Mouse (Mus musculus) limb, embryonic 13.5 days (tissue): Measurements from ENCODE around the gene Id4. TPM values are rescaled to one million over a fixed set of nuclear protein-coding genes. Genes with fewer than 3 reads are reported as not detected.

ENCODE experiments used
- ATAC-seq: fragments of 200-750 bp; cut with Nextera tagmentation; 2 replicates; pipeline ENCODE4 v1.8.0; 2017; ENCODE audit warnings: low read depth, moderate number of reproducible peaks, moderate TSS enrichment; ENCODE audit not compliant: low FRiP score
- H3K27ac ChIP-seq: fragments of 300-500 bp; sonication (generic); 2 replicates; pipeline ENCODE4 v1.5.1; 2015; ENCODE audit warnings: inconsistent platforms, mild to moderate bottlenecking, moderate library complexity
- H3K27me3 ChIP-seq: fragments of 300-500 bp; sonication (generic); 2 replicates; pipeline ENCODE4 v1.6.1; 2015; ENCODE audit warnings: mild to moderate bottlenecking, inconsistent platforms
- H3K36me3 ChIP-seq: fragments of 300-500 bp; sonication (generic); 2 replicates; pipeline ENCODE4 v1.6.1; 2015; ENCODE audit warnings: inconsistent platforms, mild to moderate bottlenecking, moderate library complexity
- H3K4me1 ChIP-seq: fragments of 300-500 bp; sonication (generic); 2 replicates; pipeline ENCODE4 v1.6.1; 2015; ENCODE audit warnings: inconsistent platforms
- H3K4me2 ChIP-seq: fragments of 300-500 bp; sonication (generic); replicated peaks from 2 replicates; pipeline ENCODE4 v1.6.1; 2015; ENCODE audit warnings: inconsistent platforms, mild to moderate bottlenecking, moderate library complexity
- H3K4me3 ChIP-seq: fragments of 300-500 bp; sonication (generic); 2 replicates; pipeline ENCODE4 v1.5.1; 2015; ENCODE audit warnings: moderate library complexity, mild to moderate bottlenecking, inconsistent platforms
- H3K9ac ChIP-seq: fragments of 300-500 bp; sonication (generic); 2 replicates; pipeline ENCODE4 v1.6.1; 2015; ENCODE audit warnings: mild to moderate bottlenecking, inconsistent platforms
- H3K9me3 ChIP-seq: fragments of 300-500 bp; sonication (generic); 2 replicates; pipeline ENCODE4 v1.6.1; 2016; ENCODE audit warnings: inconsistent platforms
- WGBS: fragments of 180-500 bp; shearing (Covaris S2); methylation state at CpG from one replicate; pipeline ENCODE4 v1.1.7; 2015; 5-methylcytosine and 5-hydroxymethylcytosine counted together
- polyA plus RNA-seq: library from polyadenylated mRNA; unstranded; fragments of >200 nt; fragmentation: Nextera tagmentation; extraction: Ambion mirVana; gene quantifications from 2 replicates; pipeline ENCODE4 v1.2.1, GENCODE M21; 2015

The Id4 gene
- polyA plus RNA-seq, result 10.2 and 10.4 TPM in 2 replicates

DNA sequence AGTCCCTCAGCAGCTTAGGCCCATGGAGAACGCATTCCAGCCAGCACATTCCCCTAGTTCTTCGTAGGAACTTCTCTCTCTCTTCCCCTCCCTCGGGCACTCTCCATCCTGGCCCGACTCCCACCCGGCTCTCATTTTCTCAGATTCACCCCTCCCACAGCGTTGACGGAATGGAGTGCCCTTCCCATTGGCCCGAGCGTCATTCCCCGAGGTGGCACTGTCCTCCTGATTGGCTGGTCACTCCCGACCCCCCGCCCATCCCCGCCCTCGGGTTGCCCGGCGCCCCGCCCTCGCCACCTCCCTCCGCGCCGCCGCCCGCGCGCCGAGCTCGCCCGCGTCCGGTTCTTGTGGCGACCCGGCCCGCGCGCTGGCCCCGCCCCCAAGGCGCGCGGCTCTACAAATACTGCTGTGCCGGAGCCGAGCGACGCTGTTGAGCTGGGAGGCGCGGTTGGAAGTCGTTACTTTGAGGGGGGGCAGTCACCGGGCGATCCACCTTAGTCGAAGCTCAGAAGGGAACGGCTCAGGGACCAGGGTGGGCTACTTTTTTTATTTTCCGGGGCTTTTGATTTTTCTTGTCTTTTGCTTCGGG is at the start of gene Id4:
TSS of gene Id4 (plus strand) at position 539 of the 589 bp plus-strand sequence.
- ATAC-seq, result peak; percentile 97
- H3K27me3 ChIP-seq, result 0 out of 2 replicates have a peak, but pooled peaks cover 5% of the 10 kb centered on the region
- no peaks in the 10 kb centered on the region for H3K9me3 ChIP-seq
- under 1% methylated on average over 52 of the region's 52 CpGs for WGBS
- H3K9ac ChIP-seq, result peak within 1 kb of the TSS; percentile 90
- peak within 1 kb of the TSS; percentile 92 for H3K4me2 ChIP-seq
- H3K4me3 ChIP-seq, result peak within 1 kb of the TSS; percentile 74
- H3K27ac ChIP-seq, result peak within 1 kb of the TSS; percentile 90
- peaks cover 15% of the 10 kb centered on the region for H3K4me1 ChIP-seq
- no peaks in the 10 kb centered on the region for H3K36me3 ChIP-seq

DNA sequence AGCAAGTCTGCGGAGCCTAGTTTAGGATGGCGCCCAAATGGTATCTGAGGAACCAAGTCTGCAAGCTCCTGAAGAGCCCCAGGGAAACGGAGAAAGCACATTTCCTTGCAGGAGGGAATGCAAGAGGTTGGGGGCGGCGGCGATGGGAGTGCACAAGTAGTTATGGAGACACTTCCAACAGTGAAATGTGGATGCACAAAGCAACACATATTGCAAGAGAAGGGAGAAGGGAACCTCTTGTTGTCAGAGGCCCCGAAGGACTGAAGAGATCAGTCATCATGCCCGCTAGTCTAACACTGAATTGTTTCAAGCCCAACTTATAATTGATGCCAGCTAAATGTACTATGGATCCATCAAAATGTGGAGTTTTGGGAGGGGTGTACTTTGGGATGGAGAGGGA is 33.9 kb upstream of the Id4 start:
- Histone ChIP-seq H3K27ac (peak overlapping the region; percentile 67; the same call in 1 of the 2 replicates), H3K4me2 (peak overlapping the region; percentile 66), H3K9me3 (no peaks in the 10 kb centered on the region), H3K27me3 (no peaks in the 10 kb centered on the region), H3K4me1 (peaks cover 20% of the 10 kb centered on the region), H3K4me3 (peak overlapping the region; percentile 15; the same call in 1 of the 2 replicates), H3K9ac (no peak overlapping the region), H3K36me3 (no peaks in the 10 kb centered on the region)
- ATAC-seq, result no peak
- 30% methylated on average over 8 of the region's 8 CpGs for WGBS

DNA sequence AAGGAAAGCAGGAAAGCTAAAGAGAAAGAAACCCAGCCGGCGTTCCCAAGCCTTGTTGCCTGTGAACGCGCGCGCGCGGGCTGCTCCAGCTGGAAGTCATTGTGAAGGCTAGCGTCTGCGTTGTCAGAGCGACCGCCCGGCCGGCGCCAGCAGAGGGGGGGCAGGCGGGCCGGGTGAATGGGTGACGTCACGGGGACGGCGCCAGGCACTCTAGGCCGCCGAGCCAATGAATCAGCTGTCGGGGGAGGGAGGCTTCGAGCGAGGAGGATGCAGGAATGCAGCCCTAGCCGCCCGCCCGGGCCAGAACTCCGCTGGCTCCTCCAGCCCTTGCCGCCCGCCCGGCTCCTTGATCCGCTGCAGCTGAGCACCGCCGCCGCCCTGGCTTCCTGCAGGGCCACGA is 33.3 kb upstream of the Id4 start:
- H3K9ac ChIP-seq, result peak overlapping the region; percentile 69
- WGBS, result under 1% methylated on average over 38 of the region's 38 CpGs
- no peaks in the 10 kb centered on the region for H3K9me3 ChIP-seq
- peak overlapping the region; percentile 66 for H3K4me2 ChIP-seq
- no peaks in the 10 kb centered on the region for H3K36me3 ChIP-seq
- peak overlapping the region; percentile 92 for H3K27ac ChIP-seq
- peak overlapping the region; percentile 37 for H3K4me3 ChIP-seq
- H3K27me3 ChIP-seq, result no peaks in the 10 kb centered on the region
- H3K4me1 ChIP-seq, result peaks cover 20% of the 10 kb centered on the region
- peak; percentile 98 for ATAC-seq

DNA sequence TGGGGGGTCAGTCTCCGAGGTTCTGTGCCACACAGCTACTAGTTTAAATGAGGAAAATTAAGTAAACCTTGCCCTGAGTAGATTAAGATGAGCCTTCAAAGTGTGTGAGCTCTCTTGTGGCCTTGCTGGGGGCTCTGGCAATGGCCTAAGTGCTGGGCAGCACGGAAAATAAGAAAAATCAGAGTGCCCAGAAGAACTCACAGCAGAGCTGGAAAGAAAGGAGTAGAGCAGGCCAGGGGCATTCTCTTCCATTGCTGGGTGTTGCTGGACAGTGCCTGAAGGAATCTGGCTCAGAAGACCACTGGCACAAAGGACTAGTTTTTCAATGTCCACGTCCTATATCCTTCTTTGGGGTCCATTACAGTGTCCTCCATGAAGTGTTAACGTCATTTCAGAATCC is 32.9 kb upstream of the Id4 start:
- no peak for ATAC-seq
- Histone ChIP-seq H3K27me3 (no peaks in the 10 kb centered on the region), H3K4me3 (peak overlapping the region; percentile 37), H3K9me3 (no peaks in the 10 kb centered on the region), H3K36me3 (no peaks in the 10 kb centered on the region), H3K27ac (peak overlapping the region; percentile 92), H3K4me2 (peak overlapping the region; percentile 66), H3K4me1 (peaks cover 20% of the 10 kb centered on the region), H3K9ac (peak overlapping the region; percentile 69)
- 19% methylated on average over 4 of the region's 4 CpGs for whole genome bisulfite sequencing

DNA sequence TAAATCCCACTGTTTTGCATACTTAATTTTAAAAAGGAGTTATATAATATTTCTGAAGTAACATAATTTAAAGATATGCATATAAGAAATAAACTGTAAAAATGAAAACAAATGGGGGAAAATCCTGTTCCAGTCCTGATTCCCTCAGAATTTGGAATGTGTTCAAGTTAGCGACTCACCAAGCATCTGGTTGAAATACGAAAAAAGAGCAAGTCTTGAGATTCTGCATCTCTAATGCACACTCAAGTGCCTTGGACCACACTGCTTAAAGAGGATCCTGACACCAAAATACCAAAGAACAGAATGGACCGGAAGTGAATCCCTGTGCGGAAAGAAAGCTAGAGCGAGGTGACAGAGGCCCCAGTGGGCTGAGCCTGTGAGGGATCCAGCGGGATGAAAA is 30.0 kb upstream of the Id4 start:
- no peaks in the 10 kb centered on the region for H3K9me3 ChIP-seq
- no peaks in the 10 kb centered on the region for H3K27me3 ChIP-seq
- no peak overlapping the region for H3K4me2 ChIP-seq
- no peaks in the 10 kb centered on the region for H3K36me3 ChIP-seq
- WGBS, result 58% methylated on average over 6 of the region's 6 CpGs
- H3K9ac ChIP-seq, result no peak overlapping the region
- no peak overlapping the region for H3K4me3 ChIP-seq
- peak overlapping the region; percentile 10; the same call in 1 of the 2 replicates for H3K27ac ChIP-seq
- ATAC-seq, result no peak
- H3K4me1 ChIP-seq, result peaks cover 20% of the 10 kb centered on the region

DNA sequence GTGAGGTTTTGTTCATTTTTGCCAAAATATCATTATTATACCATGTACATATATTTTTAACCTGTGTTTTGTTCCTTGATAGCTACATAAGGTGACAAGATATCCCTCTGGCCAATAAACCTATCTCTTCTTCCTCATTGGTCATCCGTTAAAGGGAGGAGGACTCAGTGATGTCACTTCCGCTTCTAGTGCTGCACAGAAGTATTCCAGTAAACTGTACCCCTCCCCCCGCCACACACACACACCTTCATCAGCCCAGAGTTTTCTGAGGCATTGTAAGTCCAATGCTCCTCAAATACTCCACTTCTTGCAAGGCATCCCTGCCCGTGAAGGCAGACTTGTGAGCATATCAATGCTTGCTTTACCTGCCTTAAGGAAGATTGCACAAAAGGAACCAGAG is 24.6 kb upstream of the Id4 start:
- 84% methylated on average over 4 of the region's 4 CpGs for WGBS
- no peak overlapping the region for H3K4me2 ChIP-seq

DNA sequence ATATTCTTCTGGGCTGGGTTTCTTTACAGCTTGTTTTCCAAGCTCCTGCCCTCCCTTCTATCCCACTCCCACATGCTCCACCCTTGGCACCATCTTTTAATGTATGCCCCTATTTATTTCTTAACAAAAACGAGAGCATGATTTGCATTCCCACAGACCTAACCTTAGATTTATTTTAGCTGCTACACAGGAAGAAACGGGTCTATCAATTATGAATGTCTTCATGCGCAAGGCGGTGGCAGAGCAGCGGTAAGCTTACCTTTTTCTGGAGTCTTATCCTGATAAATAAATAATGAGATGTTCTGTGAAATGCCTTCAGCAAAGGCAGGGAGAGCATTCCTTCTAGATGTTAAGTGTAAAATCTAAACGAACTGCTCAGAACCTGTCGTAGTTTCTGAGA is 24.2 kb upstream of the Id4 start:
- H3K9me3 ChIP-seq, result no peaks in the 10 kb centered on the region
- WGBS, result 79% methylated on average over 7 of the region's 7 CpGs
- H3K4me1 ChIP-seq, result peaks cover 5% of the 10 kb centered on the region; the same call in 1 of the 2 replicates
- no peak for ATAC-seq
- H3K27ac ChIP-seq, result no peak overlapping the region
- H3K36me3 ChIP-seq, result no peaks in the 10 kb centered on the region
- H3K4me2 ChIP-seq, result no peak overlapping the region
- H3K9ac ChIP-seq, result no peak overlapping the region
- no peak overlapping the region for H3K4me3 ChIP-seq
- H3K27me3 ChIP-seq, result no peaks in the 10 kb centered on the region

More for the DNA sequence above, 24.6 kb upstream of the Id4 start:
- Histone ChIP-seq H3K27ac (no peak overlapping the region), H3K4me1 (peaks cover 8% of the 10 kb centered on the region), H3K9me3 (no peaks in the 10 kb centered on the region), H3K36me3 (no peaks in the 10 kb centered on the region), H3K9ac (no peak overlapping the region), H3K4me3 (no peak overlapping the region), H3K27me3 (no peaks in the 10 kb centered on the region)
- no peak for ATAC-seq

DNA sequence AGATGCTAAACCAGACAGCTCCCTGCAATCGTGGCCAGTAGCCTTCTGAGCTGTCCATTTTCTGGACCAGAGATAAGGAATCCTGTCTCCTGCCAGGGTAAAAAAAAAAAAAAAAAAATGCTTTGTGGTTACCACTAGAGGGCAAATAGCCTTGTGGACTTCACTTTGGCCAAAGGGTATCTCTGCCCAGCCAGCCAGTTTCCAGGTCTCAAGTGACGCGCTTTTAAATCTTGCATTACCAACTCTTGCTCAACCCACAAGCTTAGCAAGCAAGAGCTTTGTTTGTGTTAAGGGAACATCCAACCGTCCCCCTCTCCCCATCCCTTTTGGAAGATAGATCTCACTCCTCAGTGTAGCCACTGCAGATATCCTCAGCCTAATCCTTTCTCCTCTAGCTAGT is 23.5 kb upstream of the Id4 start:
- WGBS, result 15% methylated on average over 4 of the region's 4 CpGs

DNA sequence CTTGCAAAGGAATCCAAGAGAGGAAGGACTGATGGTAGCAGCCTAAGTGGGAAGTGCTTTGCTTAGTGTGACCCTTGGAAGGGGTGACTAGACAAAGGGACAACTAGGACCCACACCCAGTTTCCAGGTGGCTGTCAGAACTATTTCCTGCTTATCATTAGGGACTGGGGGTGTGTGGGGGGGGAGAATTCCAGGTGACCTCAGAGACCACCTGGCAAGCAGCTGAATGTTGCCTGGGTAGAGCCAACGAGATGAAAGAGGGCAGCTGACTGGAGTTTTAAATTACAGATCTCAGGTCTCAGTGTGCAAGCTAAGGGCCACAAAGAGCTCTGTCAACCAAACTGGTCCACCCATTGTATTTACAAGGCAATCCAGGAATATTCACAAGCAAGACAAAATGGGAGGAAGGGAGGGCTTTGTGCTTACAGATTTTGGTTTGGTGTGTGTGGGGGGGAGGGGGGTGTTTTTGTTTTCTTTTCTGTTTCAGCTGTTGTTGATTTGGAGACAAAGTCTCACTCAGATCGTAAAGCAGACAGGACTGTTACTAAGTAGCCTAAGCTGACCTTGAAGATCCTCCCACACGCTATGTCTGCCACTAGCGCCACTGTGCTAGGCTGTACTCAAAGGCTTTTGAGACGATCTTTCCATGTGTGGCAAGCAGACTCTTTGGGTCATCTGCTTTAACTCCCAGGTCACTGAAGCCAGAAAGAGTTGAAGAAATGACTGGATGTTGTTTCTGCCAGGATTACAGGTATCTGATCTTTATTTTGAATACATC is 15.6 kb upstream of the Id4 start:
- ATAC-seq, result no peak
- Histone ChIP-seq H3K4me1 (0 out of 2 replicates have a peak, but pooled peaks cover 2% of the 10 kb centered on the region), H3K9me3 (no peaks in the 10 kb centered on the region), H3K36me3 (no peaks in the 10 kb centered on the region), H3K27me3 (no peaks in the 10 kb centered on the region), H3K4me3 (no peak overlapping the region), H3K9ac (no peak overlapping the region), H3K27ac (no peak overlapping the region), H3K4me2 (no peak overlapping the region)
- WGBS, result 22% methylated on average over 5 of the region's 5 CpGs

More for the DNA sequence above, 23.5 kb upstream of the Id4 start:
- Histone ChIP-seq H3K4me1 (peaks cover 5% of the 10 kb centered on the region; the same call in 1 of the 2 replicates), H3K27me3 (no peaks in the 10 kb centered on the region), H3K36me3 (no peaks in the 10 kb centered on the region), H3K9ac (no peak overlapping the region), H3K27ac (no peak overlapping the region), H3K4me2 (no peak overlapping the region), H3K9me3 (no peaks in the 10 kb centered on the region), H3K4me3 (no peak overlapping the region)
- ATAC-seq, result no peak

DNA sequence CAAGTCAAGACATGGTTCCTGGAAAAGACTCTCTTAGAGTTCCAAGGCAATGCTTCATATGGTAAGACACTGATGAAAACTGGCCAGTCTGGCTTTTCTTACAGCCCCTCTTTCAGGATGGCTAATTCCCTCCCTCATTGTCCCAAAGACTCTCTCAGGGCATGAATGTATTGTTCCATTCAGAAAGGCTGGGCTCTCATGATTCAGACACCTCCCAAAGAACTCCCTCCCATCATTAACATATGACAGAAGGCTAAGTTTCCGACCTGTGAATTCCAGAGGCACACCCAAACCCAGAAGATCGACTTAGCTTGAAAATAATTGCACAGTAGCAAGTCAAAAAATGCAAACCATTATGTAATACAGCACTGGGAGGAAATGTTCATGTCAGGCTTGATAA is 8.5 kb upstream of the Id4 start:
- Histone ChIP-seq H3K36me3 (no peaks in the 10 kb centered on the region), H3K4me1 (no peaks in the 10 kb centered on the region), H3K9me3 (peaks cover 6% of the 10 kb centered on the region; the same call in 1 of the 2 replicates), H3K27me3 (no peaks in the 10 kb centered on the region), H3K27ac (no peak overlapping the region), H3K4me2 (no peak overlapping the region), H3K9ac (no peak overlapping the region), H3K4me3 (no peak overlapping the region)
- 66% methylated on average over 2 of the region's 2 CpGs for WGBS
- ATAC-seq, result no peak

DNA sequence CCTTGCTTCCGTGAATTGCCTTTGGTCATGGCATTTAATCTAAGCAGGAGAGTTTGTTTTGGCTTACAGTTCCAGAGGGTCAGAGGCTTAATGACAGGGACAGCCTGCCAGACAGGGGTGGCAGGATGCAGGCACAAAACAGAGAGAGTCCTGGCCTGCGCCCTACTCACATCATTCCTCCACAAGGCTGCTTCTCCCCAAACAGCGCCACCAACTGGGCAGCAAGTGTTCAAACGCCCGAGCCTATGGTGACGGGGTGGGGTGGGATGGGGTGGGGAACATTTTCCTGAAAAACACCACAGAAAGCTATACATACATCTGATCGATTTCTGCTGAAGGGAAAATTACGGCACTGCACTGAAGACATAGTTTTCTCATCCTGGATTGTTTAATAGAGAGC is 6.0 kb upstream of the Id4 start:
- Histone ChIP-seq H3K9ac (no peak overlapping the region), H3K4me1 (peaks cover under 1% of the 10 kb centered on the region; the same call in 1 of the 2 replicates), H3K36me3 (no peaks in the 10 kb centered on the region), H3K9me3 (peaks cover 6% of the 10 kb centered on the region; the same call in 1 of the 2 replicates), H3K27ac (no peak overlapping the region), H3K27me3 (no peaks in the 10 kb centered on the region), H3K4me2 (no peak overlapping the region), H3K4me3 (no peak overlapping the region)
- 88% methylated on average over 8 of the region's 8 CpGs for WGBS
- ATAC-seq, result no peak
